Mouse (Mus musculus): Measurements from ENCODE around the gene Slc6a19. TPM values are rescaled to one million over a fixed set of nuclear protein-coding genes. Genes with fewer than 3 reads are reported as not detected.

Slc6a19 gene
- polyA plus RNA-seq, 1 experiment, result not detected

DNA sequence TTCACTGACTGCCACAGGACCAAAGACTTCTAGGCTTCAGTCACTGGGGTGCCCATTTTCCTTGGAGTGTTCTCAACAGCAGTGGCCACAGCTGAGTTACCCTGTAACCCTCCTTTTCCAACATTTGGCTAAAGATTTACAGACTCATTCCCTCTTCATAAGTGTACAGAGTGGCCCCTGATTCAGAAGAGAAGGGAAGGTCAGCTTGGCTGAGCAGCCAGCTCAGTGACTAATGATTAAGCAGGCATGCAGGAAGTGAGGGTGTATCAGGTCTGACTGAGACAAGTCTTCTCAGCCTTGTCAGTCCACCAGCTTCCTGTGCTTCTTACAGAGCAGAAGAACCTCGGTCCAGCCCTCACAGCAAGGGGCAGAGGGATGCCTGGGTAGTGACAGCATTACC, 24.3 kb downstream of the Slc6a19 start:
- Histone ChIP-seq H3K4me1 (ENCODE audit: control insufficient read depth, insufficient read depth, low read length) (peaks cover 7% of the 10 kb centered on the region; the same call in 1 of the 2 replicates), H3K27ac (ENCODE audit: insufficient read depth, low read length) (no peak overlapping the region), H3K4me3 (ENCODE audit: insufficient read depth, low read length) (no peak overlapping the region)
- TF ChIP-seq CTCF (IDR thresholded peaks at IDR 0.05; ENCODE audit: borderline replicate concordance, insufficient read depth, low read length), result no peak
- TF ChIP-seq POLR2A (IDR thresholded peaks at IDR 0.05; ENCODE audit: low read depth, low read length), result no peak

DNA sequence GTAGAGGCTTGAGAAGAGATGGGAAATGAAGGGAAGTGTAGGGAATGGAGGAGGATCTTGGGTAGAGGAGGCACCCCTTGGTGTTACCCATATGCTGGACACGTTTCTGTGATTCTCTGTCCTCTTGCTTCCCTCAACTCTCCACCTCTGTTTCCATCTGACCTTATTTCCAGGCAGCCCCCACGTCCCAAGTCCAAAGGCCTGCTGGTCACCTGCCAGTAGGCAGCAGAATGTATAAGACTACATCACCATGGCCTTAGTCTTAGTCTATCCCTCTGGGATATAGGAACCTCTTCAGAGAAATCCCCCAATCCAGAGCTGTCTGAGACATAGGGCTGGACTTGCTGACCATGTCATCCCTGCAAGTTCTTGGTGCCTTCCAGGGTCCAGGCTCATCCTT, 25.4 kb downstream of the Slc6a19 start:
- no peak for TF ChIP-seq POLR2A (IDR thresholded peaks at IDR 0.05; ENCODE audit: low read depth, low read length)
- no peak for TF ChIP-seq CTCF (IDR thresholded peaks at IDR 0.05; ENCODE audit: borderline replicate concordance, insufficient read depth, low read length)
- no peak overlapping the region for H3K27ac ChIP-seq (ENCODE audit: insufficient read depth, low read length)
- no peak overlapping the region for H3K4me3 ChIP-seq (ENCODE audit: insufficient read depth, low read length)
- H3K4me1 ChIP-seq (ENCODE audit: control insufficient read depth, insufficient read depth, low read length), result peaks cover 7% of the 10 kb centered on the region; the same call in 1 of the 2 replicates

DNA sequence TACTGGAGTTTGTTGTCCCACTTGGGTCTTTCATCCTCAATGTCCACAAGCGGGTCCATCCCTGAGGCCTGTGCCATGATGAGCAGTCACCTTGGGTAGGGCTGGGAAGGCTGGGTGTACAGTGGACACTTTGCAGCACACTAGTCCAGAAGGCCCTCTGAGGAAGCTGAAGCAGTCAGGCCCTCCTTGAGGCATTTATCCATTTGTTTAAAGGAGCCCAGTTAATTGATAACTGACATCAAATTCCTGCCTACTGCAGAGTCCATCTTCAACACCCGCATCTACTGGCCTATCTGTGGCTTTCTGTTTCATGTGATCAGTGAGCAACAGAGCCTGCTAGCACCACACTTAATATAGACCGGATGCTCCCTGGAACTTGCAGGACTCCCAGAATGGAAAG, 26.8 kb downstream of the Slc6a19 start, which contains the start of gene Slc6a18:
Gene Slc6a18 (minus strand): TSS at position 171 of the 400 bp plus-strand sequence.
- Histone ChIP-seq H3K4me3 (ENCODE audit: insufficient read depth, low read length) (no peak within 1 kb of the TSS), H3K27ac (ENCODE audit: insufficient read depth, low read length) (no peak within 1 kb of the TSS), H3K4me1 (ENCODE audit: control insufficient read depth, insufficient read depth, low read length) (peaks cover 7% of the 10 kb centered on the region; the same call in 1 of the 2 replicates)
- no peak for TF ChIP-seq POLR2A (IDR thresholded peaks at IDR 0.05; ENCODE audit: low read depth, low read length)
- TF ChIP-seq CTCF (IDR thresholded peaks at IDR 0.05; ENCODE audit: borderline replicate concordance, insufficient read depth, low read length), result no peak

DNA sequence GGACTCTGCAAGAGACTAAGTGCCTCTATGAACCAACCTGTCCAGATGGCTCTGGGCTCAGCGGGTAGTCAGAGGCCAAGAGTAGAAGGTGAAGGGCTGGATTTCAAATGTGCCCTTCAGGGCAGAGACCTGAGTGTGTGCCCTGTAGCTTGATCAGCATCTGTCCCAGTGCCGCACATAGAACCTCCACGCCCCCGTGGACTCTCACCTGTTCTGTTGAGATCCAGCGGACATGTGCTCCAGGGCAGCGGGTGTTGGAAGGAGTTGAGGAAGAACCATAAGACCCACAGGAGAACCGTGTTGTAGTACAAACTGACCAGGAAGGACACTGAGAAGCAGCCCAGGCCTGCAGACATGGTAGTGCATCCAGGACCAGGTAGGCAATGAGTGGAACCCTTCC, 29.5 kb downstream of the Slc6a19 start:
- Histone ChIP-seq H3K4me1 (ENCODE audit: control insufficient read depth, insufficient read depth, low read length) (peaks cover under 1% of the 10 kb centered on the region; the same call in 1 of the 2 replicates), H3K4me3 (ENCODE audit: insufficient read depth, low read length) (no peak overlapping the region), H3K27ac (ENCODE audit: insufficient read depth, low read length) (no peak overlapping the region)
- no peak for TF ChIP-seq CTCF (IDR thresholded peaks at IDR 0.05; ENCODE audit: borderline replicate concordance, insufficient read depth, low read length)
- TF ChIP-seq POLR2A (IDR thresholded peaks at IDR 0.05; ENCODE audit: low read depth, low read length), result no peak

DNA sequence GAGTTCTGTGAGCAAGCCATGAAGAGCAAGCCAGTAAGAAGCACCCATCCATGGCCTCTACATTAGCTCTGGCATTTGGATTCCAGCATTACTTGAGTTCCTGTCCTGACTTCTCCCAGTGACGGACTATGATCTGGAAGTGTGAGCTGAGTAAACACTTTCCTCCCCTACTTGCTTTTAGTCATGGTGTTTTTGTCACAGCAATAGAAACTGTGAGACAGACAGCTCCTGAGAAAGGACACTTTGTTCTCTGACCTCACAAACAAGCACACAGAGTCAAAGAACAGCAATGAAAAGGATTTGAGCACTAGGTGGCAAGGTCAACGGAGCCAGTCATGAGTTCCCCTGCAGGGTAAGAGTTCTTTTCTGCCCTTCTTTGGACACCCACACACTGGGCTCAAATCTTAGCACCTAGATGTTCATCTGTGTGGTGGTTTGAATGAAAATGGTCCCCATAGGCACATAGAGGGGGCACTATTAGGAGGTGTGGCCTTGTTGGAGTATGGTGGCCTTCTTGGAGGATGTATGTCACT, 44.4 kb downstream of the Slc6a19 start:
- TF ChIP-seq CTCF (IDR thresholded peaks at IDR 0.05; ENCODE audit: borderline replicate concordance, insufficient read depth, low read length), result no peak
- TF ChIP-seq POLR2A (IDR thresholded peaks at IDR 0.05; ENCODE audit: low read depth, low read length), result no peak
- Histone ChIP-seq H3K4me1 (ENCODE audit: control insufficient read depth, insufficient read depth, low read length) (no peaks in the 10 kb centered on the region), H3K27ac (ENCODE audit: insufficient read depth, low read length) (no peak overlapping the region), H3K4me3 (ENCODE audit: insufficient read depth, low read length) (no peak overlapping the region)

DNA sequence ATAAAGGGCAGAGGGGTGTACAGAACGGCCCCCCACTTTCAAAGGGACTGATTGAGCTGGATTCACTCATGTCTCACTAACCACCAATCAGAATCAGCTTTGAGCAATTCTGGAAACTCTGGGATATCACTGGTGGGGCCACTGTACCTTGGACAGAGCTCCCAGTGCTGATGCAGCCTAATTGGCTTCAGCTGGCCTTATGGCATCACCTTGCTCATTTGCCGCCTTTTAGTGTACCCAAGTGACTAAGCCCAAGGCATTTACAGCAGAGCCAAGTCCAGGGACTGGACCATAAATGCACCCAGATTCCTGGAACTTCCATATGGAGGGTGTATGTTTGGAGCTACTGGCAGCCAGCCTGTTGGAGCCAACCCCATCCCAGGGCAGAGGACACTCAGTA, 45.7 kb downstream of the Slc6a19 start:
- Histone ChIP-seq H3K27ac (ENCODE audit: insufficient read depth, low read length) (no peak overlapping the region), H3K4me1 (ENCODE audit: control insufficient read depth, insufficient read depth, low read length) (no peaks in the 10 kb centered on the region), H3K4me3 (ENCODE audit: insufficient read depth, low read length) (no peak overlapping the region)
- TF ChIP-seq POLR2A (IDR thresholded peaks at IDR 0.05; ENCODE audit: low read depth, low read length) (no peak), CTCF (IDR thresholded peaks at IDR 0.05; ENCODE audit: borderline replicate concordance, insufficient read depth, low read length) (no peak)

DNA sequence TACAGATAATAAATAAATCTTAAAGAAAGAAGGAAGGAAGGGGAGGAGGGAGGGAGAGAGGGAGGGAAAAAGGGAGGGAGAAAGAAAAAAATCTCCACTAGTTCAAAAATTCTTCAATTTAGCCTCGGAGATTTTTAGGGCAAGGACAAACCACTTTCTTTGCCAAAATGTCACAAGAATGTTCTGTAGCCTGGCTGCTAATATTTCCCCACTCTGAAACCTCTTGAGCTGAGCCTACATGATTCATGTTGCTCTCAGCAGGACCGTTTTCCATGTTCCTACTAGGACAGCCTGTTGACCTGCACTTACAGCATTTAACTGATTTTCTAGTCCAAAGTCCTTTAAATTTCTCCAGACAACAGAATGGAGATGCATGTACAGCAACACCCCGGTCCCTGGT, 49.7 kb downstream of the Slc6a19 start:
- Histone ChIP-seq H3K4me3 (ENCODE audit: insufficient read depth, low read length) (no peak overlapping the region), H3K27ac (ENCODE audit: insufficient read depth, low read length) (no peak overlapping the region), H3K4me1 (ENCODE audit: control insufficient read depth, insufficient read depth, low read length) (no peaks in the 10 kb centered on the region)
- TF ChIP-seq POLR2A (IDR thresholded peaks at IDR 0.05; ENCODE audit: low read depth, low read length) (no peak), CTCF (IDR thresholded peaks at IDR 0.05; ENCODE audit: borderline replicate concordance, insufficient read depth, low read length) (no peak)

DNA sequence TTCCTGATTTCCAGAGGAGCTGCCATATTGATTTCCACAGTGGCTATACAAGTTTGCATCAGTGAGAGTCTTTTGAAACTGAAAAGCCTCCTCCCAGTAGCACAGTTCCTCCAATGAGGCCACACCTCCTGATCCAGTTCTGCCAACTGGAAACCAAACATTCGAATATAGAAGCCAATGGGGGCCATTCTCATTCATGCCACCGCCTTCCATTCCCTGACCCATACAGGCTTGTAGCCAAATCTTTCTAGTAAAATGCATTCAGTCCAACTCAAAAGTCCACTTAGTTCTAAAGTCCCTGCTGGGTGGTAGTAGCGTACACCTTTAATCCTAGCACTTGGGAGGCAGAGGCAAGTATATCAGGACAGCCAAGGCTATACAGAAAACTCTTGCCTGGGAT, 51.4 kb downstream of the Slc6a19 start:
- Histone ChIP-seq H3K4me1 (ENCODE audit: control insufficient read depth, insufficient read depth, low read length) (no peaks in the 10 kb centered on the region), H3K4me3 (ENCODE audit: insufficient read depth, low read length) (no peak overlapping the region), H3K27ac (ENCODE audit: insufficient read depth, low read length) (no peak overlapping the region)
- TF ChIP-seq POLR2A (IDR thresholded peaks at IDR 0.05; ENCODE audit: low read depth, low read length), result no peak
- TF ChIP-seq CTCF (IDR thresholded peaks at IDR 0.05; ENCODE audit: borderline replicate concordance, insufficient read depth, low read length), result no peak

DNA sequence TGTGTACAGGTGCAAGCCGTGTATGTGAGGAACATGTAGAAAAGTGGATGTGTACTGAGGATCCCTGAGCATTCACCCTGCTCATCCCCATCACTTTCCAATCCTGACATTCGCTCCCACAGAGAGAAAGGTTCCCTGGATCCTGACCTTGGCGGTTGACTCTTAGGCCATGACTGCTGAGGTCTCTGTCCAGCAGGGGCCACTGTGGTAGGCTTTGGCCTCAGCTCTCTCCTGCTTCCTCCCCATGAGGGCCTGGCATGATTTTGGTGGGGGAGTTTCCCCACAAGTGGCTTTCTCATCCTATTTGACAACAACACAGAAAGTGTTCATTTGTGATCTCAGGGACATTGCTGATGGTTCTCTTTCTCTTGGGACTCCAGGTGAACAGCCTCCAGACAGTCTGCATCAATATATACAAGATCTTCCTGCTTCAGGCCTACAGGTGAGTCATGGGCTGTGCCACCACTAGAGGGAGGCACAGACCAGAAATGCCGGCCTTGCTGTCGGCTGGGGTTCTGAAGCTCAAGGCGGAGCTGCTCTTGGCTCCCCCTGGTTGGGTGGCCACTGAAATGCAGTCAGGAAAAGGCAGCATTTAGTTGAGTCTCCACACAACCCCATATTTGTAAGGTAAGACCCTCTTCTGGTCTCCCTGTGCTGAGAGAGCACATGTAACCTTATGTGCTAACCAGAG, 58.1 kb downstream of the Slc6a19 start:
- H3K27ac ChIP-seq (ENCODE audit: insufficient read depth, low read length), result no peak overlapping the region
- peak; percentile 85 for TF ChIP-seq CTCF (IDR thresholded peaks at IDR 0.05; ENCODE audit: borderline replicate concordance, insufficient read depth, low read length)
- no peak for TF ChIP-seq POLR2A (IDR thresholded peaks at IDR 0.05; ENCODE audit: low read depth, low read length)
- H3K4me1 ChIP-seq (ENCODE audit: control insufficient read depth, insufficient read depth, low read length), result no peaks in the 10 kb centered on the region
- H3K4me3 ChIP-seq (ENCODE audit: insufficient read depth, low read length), result no peak overlapping the region

DNA sequence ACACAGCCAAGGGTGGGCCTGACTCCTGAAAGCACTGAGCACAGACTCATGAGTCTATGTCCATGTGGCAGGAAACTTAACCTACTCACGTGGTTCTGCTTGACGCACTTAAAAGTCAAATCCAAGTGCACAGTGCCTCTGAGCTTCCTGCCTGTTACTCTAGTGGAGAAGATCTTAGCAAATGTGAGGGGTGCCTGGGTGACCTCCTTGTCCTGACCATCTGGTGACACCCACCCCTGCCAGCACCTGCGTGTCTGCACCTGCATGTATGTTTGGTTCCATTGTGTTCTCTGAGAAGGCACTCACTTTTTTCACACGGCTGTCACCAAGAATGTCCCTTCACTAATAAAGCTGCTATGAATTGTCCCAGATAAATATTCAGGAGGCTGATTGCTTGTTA, 63.4 kb downstream of the Slc6a19 start:
- H3K4me1 ChIP-seq (ENCODE audit: control insufficient read depth, insufficient read depth, low read length), result no peaks in the 10 kb centered on the region
- TF ChIP-seq CTCF (IDR thresholded peaks at IDR 0.05; ENCODE audit: borderline replicate concordance, insufficient read depth, low read length) (no peak), POLR2A (IDR thresholded peaks at IDR 0.05; ENCODE audit: low read depth, low read length) (no peak)
- H3K4me3 ChIP-seq (ENCODE audit: insufficient read depth, low read length), result no peak overlapping the region
- no peak overlapping the region for H3K27ac ChIP-seq (ENCODE audit: insufficient read depth, low read length)

All from embryonic fibroblast, embryonic 13.5 days (primary cell).